Mouse (Mus musculus) embryonic facial prominence, embryonic 13.5 days (tissue): ENCODE data around the gene Rassf3. TPM values are rescaled to one million over a fixed set of nuclear protein-coding genes. Genes with fewer than 3 reads are reported as not detected.

Experiments used
- ATAC-seq: fragments of 200-750 bp; cut with Nextera tagmentation; 2 replicates; pipeline ENCODE4 v1.8.0; 2017; ENCODE audit warnings: low read depth; ENCODE audit not compliant: insufficient number of reproducible peaks, insufficient read depth, low FRiP score, low TSS enrichment
- H3K27ac ChIP-seq: fragments of 300-500 bp; sonication (generic); 2 replicates; pipeline ENCODE4 v1.5.1; 2015; ENCODE audit warnings: moderate library complexity, mild to moderate bottlenecking, inconsistent platforms
- H3K27me3 ChIP-seq: fragments of 300-500 bp; sonication (generic); 2 replicates; pipeline ENCODE4 v1.6.1; 2015; ENCODE audit warnings: mild to moderate bottlenecking, inconsistent platforms
- H3K36me3 ChIP-seq: fragments of 300-500 bp; sonication (generic); 2 replicates; pipeline ENCODE4 v1.6.1; 2015; ENCODE audit warnings: mild to moderate bottlenecking, inconsistent platforms
- H3K4me1 ChIP-seq: fragments of 300-500 bp; sonication (generic); 2 replicates; pipeline ENCODE4 v1.6.1; 2015; ENCODE audit warnings: inconsistent platforms
- H3K4me2 ChIP-seq: fragments of 300-500 bp; sonication (generic); 2 replicates; pipeline ENCODE4 v1.6.1; 2015; ENCODE audit warnings: moderate library complexity, mild to moderate bottlenecking, inconsistent platforms
- H3K4me3 ChIP-seq: fragments of 300-500 bp; sonication (generic); 2 replicates; pipeline ENCODE4 v1.5.1; 2015; ENCODE audit warnings: mild to moderate bottlenecking, inconsistent platforms
- H3K9ac ChIP-seq: fragments of 300-500 bp; sonication (generic); 2 replicates; pipeline ENCODE4 v1.6.1; 2015; ENCODE audit warnings: mild to moderate bottlenecking, inconsistent platforms
- H3K9me3 ChIP-seq: fragments of 300-500 bp; sonication (generic); 2 replicates; pipeline ENCODE4 v1.6.1; 2016; ENCODE audit warnings: inconsistent platforms
- WGBS: fragments of 180-500 bp; shearing (Covaris S2); methylation state at CpG from one replicate; pipeline ENCODE4 v1.1.7; 2015; ENCODE audit warnings: mixed read lengths; 5-methylcytosine and 5-hydroxymethylcytosine counted together
- polyA plus RNA-seq: library from polyadenylated mRNA; unstranded; fragments of >200 nt; fragmentation: Nextera tagmentation; extraction: Ambion mirVana; gene quantifications from 2 replicates; pipeline ENCODE4 v1.2.1, GENCODE M21; 2015

Rassf3 gene
- 17.7 and 20.8 TPM in 2 replicates for polyA plus RNA-seq

DNA sequence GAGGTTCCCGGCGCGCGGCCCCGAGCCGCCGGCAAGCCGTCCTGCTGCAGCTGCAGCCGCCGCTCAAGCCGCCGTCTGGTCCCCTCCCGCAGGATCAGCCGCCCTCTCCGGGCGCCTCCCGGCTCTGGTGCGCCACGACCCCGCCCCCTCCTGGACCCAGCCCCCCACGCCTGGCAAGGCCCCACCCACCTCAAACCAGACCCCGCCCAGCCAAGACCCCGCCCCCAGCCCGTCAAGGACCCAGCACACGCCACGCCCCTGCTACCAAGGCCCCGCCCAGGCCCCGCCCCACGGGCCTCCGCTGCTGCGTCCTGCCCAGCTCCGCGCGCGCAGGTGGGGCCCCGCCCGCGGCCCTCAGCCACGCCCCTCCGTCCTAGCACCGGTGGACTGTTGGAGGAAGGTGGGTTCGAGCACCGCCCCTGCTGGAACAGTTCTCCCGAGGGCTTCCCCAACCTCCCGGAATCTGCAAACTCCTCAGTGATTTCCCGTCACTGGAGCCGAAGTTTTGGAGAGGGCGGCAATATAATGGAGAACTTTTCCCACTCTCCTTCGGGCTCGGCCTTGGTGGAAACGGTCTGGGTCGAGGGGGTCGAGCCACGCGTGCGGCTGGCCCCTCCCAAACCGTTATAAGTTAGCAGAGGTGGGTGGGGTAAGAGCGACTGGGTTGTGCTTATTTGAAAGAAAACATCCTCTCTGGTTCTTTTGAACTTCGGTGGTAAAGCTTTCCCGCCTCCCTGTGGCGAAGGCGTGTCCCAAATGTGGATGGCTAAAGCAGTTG lies at the start of gene Rassf3:
Gene Rassf3, minus strand, starts transcription at position 158 of the 778 bp plus-strand sequence.
- Histone ChIP-seq H3K4me2 (peak within 1 kb of the TSS; percentile 75), H3K36me3 (no peaks in the 10 kb centered on the region), H3K27ac (peak within 1 kb of the TSS; percentile 91), H3K27me3 (no peaks in the 10 kb centered on the region), H3K4me3 (peak within 1 kb of the TSS; percentile 92), H3K9me3 (no peaks in the 10 kb centered on the region), H3K4me1 (peaks cover 39% of the 10 kb centered on the region), H3K9ac (peak within 1 kb of the TSS; percentile 94)
- peak; percentile 94 for ATAC-seq
- under 1% methylated on average over 55 of the region's 62 CpGs for WGBS

DNA sequence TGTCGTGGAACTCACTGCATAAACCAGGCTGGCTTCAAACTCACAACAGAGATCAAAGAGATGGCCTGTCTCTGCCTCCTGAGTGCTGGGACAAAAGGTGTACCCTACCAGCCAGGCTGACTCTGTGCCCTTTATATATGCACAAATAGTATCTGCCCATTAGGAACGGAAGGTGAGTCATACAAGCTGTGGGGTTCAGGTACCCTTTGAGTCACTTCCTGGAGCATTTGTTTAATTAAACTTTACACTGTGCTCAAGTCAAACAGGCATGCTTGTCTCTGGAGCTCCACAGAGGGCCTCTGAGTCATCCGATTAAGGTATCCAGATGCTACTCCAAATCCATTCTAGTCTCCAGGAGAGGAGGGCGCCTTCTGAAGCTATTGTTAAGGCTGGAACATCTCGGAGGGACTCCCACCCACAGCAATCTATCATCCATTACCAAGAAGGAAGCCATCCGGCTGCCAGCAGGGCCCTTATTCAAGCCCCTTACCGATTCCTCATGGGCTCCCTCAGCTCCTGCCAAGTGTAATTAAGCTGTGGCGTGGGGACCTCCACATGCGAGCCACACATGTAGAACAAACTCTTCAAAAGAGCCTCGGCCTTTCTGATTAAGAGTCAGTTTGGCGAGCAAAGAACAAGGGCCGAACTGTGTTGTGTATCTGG lies 44.9 kb upstream of the Rassf3 start:
- no peak for ATAC-seq
- Histone ChIP-seq H3K4me1 (peaks cover 9% of the 10 kb centered on the region), H3K27ac (peak overlapping the region; percentile 77), H3K9me3 (no peaks in the 10 kb centered on the region), H3K9ac (no peak overlapping the region), H3K4me3 (no peak overlapping the region), H3K4me2 (peak overlapping the region; percentile 22; the same call in 1 of the 2 replicates), H3K27me3 (no peaks in the 10 kb centered on the region), H3K36me3 (no peaks in the 10 kb centered on the region)
- 23% methylated on average over 12 of the region's 12 CpGs for WGBS

DNA sequence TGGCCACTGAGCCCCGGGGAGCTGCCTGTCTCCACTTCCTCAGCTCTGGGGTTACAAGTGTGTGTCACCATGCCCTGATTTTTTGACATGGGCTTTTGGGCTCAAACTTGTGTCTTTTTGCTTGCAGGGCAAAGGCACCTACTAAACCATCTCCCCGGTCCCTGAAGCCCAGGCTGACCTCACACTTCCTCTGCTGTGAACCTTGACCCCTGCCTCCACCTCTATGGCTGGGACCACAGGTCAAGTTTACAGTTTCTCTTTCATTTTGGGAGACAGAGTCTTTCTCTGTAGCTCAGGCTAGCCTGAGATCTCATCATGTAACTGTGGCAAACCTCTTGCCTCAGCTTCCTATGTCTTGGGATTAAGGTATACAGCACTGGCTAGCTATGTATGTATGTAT lies 43.6 kb upstream of the Rassf3 start:
- Histone ChIP-seq H3K27me3 (no peaks in the 10 kb centered on the region), H3K9ac (no peak overlapping the region), H3K4me2 (no peak overlapping the region), H3K9me3 (no peaks in the 10 kb centered on the region), H3K4me1 (peaks cover 12% of the 10 kb centered on the region), H3K27ac (no peak overlapping the region), H3K4me3 (no peak overlapping the region), H3K36me3 (no peaks in the 10 kb centered on the region)
- ATAC-seq: no peak
- 30% methylated on average over 2 of the region's 2 CpGs for WGBS

DNA sequence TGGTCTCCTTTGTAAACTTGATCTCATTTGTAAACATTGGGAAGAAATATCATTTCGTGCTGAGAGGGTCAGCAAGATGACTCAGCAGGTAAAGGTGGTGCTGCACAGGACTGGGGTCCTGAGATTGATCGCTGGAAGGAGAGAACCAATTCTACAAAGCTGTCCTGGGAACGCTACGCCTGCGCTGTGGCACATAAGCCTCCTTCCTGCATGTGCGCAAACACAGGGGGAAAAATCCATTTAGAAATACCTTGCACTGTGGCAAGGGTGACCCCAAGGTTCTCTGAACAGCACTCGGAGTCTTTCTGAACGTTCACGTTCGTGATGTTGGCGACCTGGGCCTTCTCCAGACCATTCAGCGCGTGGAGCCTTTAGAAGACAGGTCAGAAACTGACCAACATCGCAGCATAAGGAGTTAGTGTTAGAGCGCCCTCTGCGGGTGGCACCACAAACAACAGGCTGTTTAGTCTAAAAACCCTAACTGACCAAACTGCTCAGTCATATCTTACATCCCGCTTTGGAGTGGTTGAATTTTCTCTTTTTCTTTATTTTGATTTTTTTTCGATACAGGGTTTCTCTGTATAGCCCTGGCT lies 40.0 kb upstream of the Rassf3 start:
- H3K27ac ChIP-seq: 0 out of 2 replicates have a peak overlapping the region, but pooled peaks have one; percentile 28
- H3K4me3 ChIP-seq: no peak overlapping the region
- peak overlapping the region; percentile 34; the same call in 1 of the 2 replicates for H3K4me2 ChIP-seq
- H3K36me3 ChIP-seq: no peaks in the 10 kb centered on the region
- no peak for ATAC-seq
- no peaks in the 10 kb centered on the region for H3K9me3 ChIP-seq
- H3K9ac ChIP-seq: no peak overlapping the region
- H3K4me1 ChIP-seq: peaks cover 9% of the 10 kb centered on the region
- 23% methylated on average over 18 of the region's 18 CpGs for WGBS
- no peaks in the 10 kb centered on the region for H3K27me3 ChIP-seq

DNA sequence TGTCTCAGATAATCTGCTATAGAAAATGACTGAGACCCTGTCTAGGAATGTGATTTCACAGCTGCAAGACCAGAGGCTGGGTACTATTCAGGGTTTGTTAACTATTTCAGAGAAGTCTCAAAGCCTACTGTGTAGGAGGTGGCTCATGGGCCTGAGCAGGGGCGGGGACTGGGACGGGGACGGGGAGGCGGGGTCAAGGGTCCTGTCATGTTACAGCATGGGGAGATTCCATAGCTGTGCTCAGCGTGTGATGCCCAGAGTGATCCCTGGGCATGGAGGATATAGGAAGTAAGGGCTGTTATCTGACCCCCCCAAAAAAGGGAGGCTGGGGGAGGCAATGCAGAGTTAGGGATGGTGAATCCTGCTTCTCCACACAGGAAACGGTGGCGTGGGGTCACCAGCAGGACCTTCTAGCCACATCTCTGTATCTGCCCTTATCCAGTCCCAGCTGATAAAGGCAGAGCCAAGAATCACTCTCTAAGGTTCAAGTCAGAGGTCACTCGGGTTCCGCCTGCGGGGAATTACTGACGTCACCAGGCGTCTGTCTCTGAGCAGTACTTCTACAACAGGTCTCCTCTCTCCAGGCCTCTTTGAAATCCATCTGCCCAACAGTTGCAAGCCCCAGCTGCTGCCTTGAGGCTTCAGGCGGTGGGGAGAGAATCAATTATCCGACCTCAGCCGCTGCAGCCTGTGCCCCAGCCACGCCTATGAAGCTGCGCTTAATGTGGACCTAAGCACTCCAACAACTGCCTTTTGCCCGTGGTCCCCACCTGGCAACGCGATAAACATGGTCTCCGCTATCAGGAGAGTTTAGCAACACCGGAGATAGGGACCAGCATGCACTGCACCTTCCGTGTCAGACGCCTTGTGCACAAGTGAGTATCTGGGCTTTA lies 33.9 kb upstream of the Rassf3 start:
- Histone ChIP-seq H3K27me3 (no peaks in the 10 kb centered on the region), H3K4me1 (peaks cover 39% of the 10 kb centered on the region), H3K27ac (peak overlapping the region; percentile 7; the same call in 1 of the 2 replicates), H3K4me2 (peak overlapping the region; percentile 39), H3K9ac (no peak overlapping the region), H3K9me3 (no peaks in the 10 kb centered on the region), H3K36me3 (no peaks in the 10 kb centered on the region), H3K4me3 (no peak overlapping the region)
- WGBS: 14% methylated on average over 24 of the region's 24 CpGs
- no peak for ATAC-seq

DNA sequence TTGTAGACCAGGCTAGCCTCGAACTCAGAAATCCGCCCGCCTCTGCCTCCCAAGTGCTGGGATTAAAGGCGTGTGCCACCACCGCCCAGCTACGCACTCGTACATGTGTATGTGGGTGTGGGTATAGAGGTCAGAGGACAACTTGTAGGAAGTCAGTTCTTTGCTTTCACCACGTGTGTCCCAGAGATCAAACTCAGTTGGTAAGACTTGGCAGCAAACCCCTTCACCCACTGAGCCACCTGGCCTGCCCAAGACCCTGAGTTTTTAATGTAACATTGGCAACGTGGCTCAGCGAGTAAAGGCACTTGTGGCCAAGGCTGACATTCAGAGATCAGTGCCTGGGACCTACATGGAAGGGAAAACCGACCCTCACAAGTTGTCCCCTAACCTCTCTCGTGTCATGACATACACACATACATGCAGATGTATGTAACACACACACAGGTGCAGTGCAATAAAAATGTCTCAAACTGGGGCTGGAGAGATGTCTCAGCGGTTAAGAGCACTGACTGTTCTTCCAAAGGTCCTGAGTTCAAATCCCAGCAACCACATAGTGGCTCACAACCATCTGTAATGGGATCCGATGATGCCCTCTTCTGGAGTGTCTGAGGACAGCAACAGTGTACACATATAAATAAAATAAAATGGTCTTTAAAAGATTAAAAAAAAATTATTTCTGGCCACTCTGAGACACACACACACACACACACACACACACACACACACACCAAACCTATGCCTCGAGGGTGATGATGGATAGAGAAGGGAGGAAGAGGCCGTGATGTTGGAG lies 31.8 kb upstream of the Rassf3 start:
- Histone ChIP-seq H3K9me3 (no peaks in the 10 kb centered on the region), H3K27me3 (no peaks in the 10 kb centered on the region), H3K4me1 (peaks cover 43% of the 10 kb centered on the region), H3K27ac (no peak overlapping the region), H3K4me2 (no peak overlapping the region), H3K4me3 (no peak overlapping the region), H3K36me3 (no peaks in the 10 kb centered on the region), H3K9ac (no peak overlapping the region)
- no peak for ATAC-seq
- 87% methylated on average over 16 of the region's 16 CpGs for WGBS

DNA sequence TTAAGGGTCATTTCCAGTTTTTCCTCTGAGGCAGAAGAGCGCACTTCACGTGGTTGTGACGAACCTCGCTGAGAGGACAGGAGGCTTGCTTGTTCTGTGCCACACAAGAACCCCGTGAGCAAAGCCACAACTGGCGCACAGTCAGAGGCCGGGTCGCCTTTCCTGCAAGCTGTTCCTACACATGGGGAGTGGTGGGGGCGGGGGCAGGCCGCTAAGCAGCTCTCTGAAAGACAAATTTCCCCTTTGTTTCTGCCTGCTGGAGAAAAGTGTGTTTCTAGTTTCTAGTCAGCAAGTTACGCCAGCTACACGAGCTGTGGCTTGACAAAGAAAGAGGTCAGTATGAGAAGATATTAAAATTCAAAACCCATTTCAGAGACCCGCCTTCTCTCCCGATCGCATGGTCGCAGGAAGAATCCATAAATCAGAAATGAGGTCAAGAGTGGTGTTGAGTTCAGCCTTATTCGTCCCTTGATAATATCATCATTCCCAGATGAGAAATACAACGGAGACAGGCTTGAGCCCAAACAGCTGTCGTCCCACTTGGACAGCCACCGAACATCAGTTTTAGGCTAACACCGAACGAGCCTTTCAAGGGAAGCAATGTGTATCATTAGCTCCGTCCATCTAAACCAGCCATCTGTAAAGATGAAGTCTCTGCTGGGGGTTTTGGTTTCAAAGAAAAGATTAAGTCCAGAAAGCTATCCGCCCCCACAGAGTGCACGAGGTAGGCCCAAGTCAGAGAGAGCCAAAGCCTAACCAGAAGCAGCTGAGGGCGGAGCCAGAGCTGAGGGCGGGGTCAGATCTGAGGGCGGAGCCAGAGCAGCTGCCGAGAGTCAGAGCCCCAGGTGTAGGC lies 30.8 kb upstream of the Rassf3 start:
- no peaks in the 10 kb centered on the region for H3K36me3 ChIP-seq
- no peaks in the 10 kb centered on the region for H3K9me3 ChIP-seq
- no peak overlapping the region for H3K4me3 ChIP-seq
- ATAC-seq: peak; percentile 76
- H3K9ac ChIP-seq: 0 out of 2 replicates have a peak overlapping the region, but pooled peaks have one; percentile 21
- peaks cover 43% of the 10 kb centered on the region for H3K4me1 ChIP-seq
- 18% methylated on average over 29 of the region's 29 CpGs for WGBS
- H3K27ac ChIP-seq: peak overlapping the region; percentile 91
- no peaks in the 10 kb centered on the region for H3K27me3 ChIP-seq
- peak overlapping the region; percentile 40 for H3K4me2 ChIP-seq

DNA sequence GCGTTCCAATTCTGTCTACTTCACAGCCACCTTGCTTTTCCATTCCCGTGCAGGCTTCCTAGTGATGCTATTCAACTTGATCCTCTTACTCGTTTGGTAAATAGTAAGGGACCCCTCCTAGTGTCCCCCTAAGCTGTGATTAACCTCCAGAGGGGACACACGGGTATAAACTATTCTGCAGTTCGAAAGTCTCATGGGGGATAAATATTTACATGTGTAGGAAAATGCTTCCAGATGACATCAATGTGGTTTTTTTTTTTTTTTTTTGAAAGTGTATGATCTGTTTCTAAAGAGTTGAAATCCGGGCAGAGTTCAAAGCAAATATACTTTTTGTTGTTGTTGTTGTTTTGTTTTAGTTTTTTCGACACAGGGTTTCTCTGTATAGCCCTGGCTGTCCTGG lies 29.8 kb upstream of the Rassf3 start:
- Histone ChIP-seq H3K36me3 (no peaks in the 10 kb centered on the region), H3K4me3 (peak overlapping the region; percentile 39; the same call in 1 of the 2 replicates), H3K9ac (no peak overlapping the region; the same call in 1 of the 2 replicates), H3K27me3 (no peaks in the 10 kb centered on the region), H3K4me1 (peaks cover 50% of the 10 kb centered on the region), H3K4me2 (peak overlapping the region; percentile 67), H3K9me3 (no peaks in the 10 kb centered on the region), H3K27ac (peak overlapping the region; percentile 91)
- ATAC-seq: no peak
- 24% methylated on average over 7 of the region's 7 CpGs for WGBS

DNA sequence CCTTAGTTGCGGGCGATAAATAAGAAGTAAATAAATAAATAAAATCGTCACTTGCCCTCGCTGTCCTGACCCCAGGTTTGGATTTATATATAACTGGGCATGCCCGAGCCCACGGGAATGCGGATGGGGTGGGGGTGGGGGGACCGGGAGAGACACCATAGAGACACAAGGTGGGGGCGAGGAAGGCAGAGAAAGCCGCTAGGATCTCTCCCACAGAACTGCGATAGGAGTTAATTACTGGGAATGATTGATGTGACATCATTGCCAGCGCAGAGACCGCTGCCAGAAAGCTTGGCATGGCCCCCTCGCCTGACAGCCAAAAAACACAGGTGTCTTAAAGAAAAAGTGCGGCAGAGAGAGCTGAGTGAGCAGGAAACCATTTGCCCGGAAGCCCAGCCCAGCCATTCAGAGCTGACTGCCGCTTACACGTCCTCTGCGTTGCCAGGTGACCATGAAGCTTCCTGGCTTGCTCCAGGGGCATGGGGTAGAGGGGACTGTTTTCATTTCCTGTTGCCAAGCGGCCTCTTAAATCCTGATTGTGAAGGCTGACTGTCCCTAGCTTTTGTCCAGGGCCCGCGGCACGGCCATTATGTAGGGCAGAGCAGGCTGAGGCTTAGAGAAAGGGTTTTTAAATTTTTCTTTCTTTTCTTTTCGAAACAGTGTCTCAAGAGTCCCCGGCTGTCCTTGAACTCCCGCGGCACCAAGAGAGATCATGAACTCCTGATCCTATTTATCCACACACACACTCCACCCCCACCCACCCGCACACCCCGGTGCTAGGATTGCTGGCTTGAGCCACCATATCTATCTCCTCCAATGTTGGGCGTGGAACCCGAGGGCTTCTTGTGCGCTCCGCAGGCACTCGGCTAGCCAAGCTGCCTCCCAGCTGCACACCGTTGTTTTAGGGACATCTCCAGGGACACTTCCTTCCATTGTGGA lies 29.1 kb upstream of the Rassf3 start:
- WGBS: 16% methylated on average over 35 of the region's 35 CpGs
- peaks cover 48% of the 10 kb centered on the region for H3K4me1 ChIP-seq

More for the DNA sequence above, 29.1 kb upstream of the Rassf3 start:
- Histone ChIP-seq H3K27me3 (no peaks in the 10 kb centered on the region), H3K9ac (peak overlapping the region; percentile 62), H3K4me2 (peak overlapping the region; percentile 67), H3K4me3 (peak overlapping the region; percentile 39), H3K36me3 (no peaks in the 10 kb centered on the region), H3K27ac (peak overlapping the region; percentile 91), H3K9me3 (no peaks in the 10 kb centered on the region)
- no peak for ATAC-seq
